Mouse (Mus musculus): ENCODE results near the gene Gng8. TPM values are rescaled to one million over a fixed set of nuclear protein-coding genes. Genes with fewer than 3 reads are reported as not detected.
A peak's percentile ranks its signal among the peaks of the same experiment; 100 is the strongest.

The Gng8 gene
- polyA plus RNA-seq, 1 experiment from 2014 or later = 3.3 TPM

- Histone ChIP-seq H3K4me1 (replicated peaks; ENCODE audit: control insufficient read depth, insufficient read depth, low read length) (peaks cover 18% of the 10 kb centered on the region), H3K9ac (ENCODE audit: low read depth, low read length) (no peak overlapping the region), H3K27ac (ENCODE audit: low read depth, low read length) (no peak overlapping the region), H3K9me3 (ENCODE audit: control insufficient read depth, low read length) (no peaks in the 10 kb centered on the region), H3K4me2 (no peak overlapping the region), H3K27me3 (replicated peaks; ENCODE audit: control insufficient read depth, insufficient read depth, low read length) (peaks cover 12% of the 10 kb centered on the region), H3K36me3 (ENCODE audit: control insufficient read depth, insufficient read depth, low read length) (no peaks in the 10 kb centered on the region), H3K4me3 (ENCODE audit: low read depth, low read length) (no peak overlapping the region)
- no peak for ATAC-seq (replicated peaks; ENCODE audit: low FRiP score)
- 84% methylated on average over 4 of the region's 4 CpGs for WGBS
- DNase-seq (ENCODE audit: low spot score) = no peak
Measured at GRCm38 (mm10) chr7:16873392-16873791, 18.2 kb upstream of the Gng8 start.

GRCm38 (mm10) chr7:16874190-16874589, 17.4 kb upstream of the Gng8 start:
- H3K27ac ChIP-seq (ENCODE audit: low read depth, low read length) = peak overlapping the region; percentile 51
- H3K27me3 ChIP-seq (replicated peaks; ENCODE audit: control insufficient read depth, insufficient read depth, low read length) = peaks cover 12% of the 10 kb centered on the region
- DNase-seq (ENCODE audit: low spot score) (peak; percentile 63), ATAC-seq (replicated peaks; ENCODE audit: low FRiP score) (no peak)
- H3K4me3 ChIP-seq (ENCODE audit: low read depth, low read length) = peak overlapping the region; percentile 41
- H3K9ac ChIP-seq (ENCODE audit: low read depth, low read length) = peak overlapping the region; percentile 34; the same call in 1 of the 2 replicates
- H3K9me3 ChIP-seq (ENCODE audit: control insufficient read depth, low read length) = no peaks in the 10 kb centered on the region
- H3K4me1 ChIP-seq (replicated peaks; ENCODE audit: control insufficient read depth, insufficient read depth, low read length) = peaks cover 18% of the 10 kb centered on the region
- H3K4me2 ChIP-seq = peak overlapping the region; percentile 87
- H3K36me3 ChIP-seq (ENCODE audit: control insufficient read depth, insufficient read depth, low read length) = 0 out of 2 replicates have a peak, but pooled peaks cover 3% of the 10 kb centered on the region
- 4% methylated on average over 17 of the region's 17 CpGs for WGBS

GRCm38 (mm10) chr7:16874756-16875309, 16.8 kb upstream of the Gng8 start:
- WGBS = under 1% methylated on average over 33 of the region's 33 CpGs

GRCm38 (mm10) chr7:16875310-16875325, 16.5 kb upstream of the Gng8 start, which contains the start of gene Dact3:
Gene Dact3, plus strand, starts transcription at chr7:16875317.
- DNase-seq (ENCODE audit: low spot score) = no peak
- Histone ChIP-seq H3K36me3 (ENCODE audit: control insufficient read depth, insufficient read depth, low read length) (0 out of 2 replicates have a peak, but pooled peaks cover 3% of the 10 kb centered on the region), H3K27me3 (replicated peaks; ENCODE audit: control insufficient read depth, insufficient read depth, low read length) (peaks cover 12% of the 10 kb centered on the region), H3K4me2 (peak within 1 kb of the TSS; percentile 98), H3K4me3 (ENCODE audit: low read depth, low read length) (peak within 1 kb of the TSS; percentile 69), H3K27ac (ENCODE audit: low read depth, low read length) (peak within 1 kb of the TSS; percentile 51), H3K9me3 (ENCODE audit: control insufficient read depth, low read length) (no peaks in the 10 kb centered on the region), H3K4me1 (replicated peaks; ENCODE audit: control insufficient read depth, insufficient read depth, low read length) (peaks cover 20% of the 10 kb centered on the region), H3K9ac (ENCODE audit: low read depth, low read length) (peak within 1 kb of the TSS; percentile 71)
- no peak for ATAC-seq (replicated peaks; ENCODE audit: low FRiP score)
- 0% methylated on average over 1 of the region's 1 CpGs for WGBS

More at GRCm38 (mm10) chr7:16874756-16875309, 16.8 kb upstream of the Gng8 start:
- Histone ChIP-seq H3K4me2 (peak overlapping the region; percentile 98), H3K36me3 (ENCODE audit: control insufficient read depth, insufficient read depth, low read length) (0 out of 2 replicates have a peak, but pooled peaks cover 3% of the 10 kb centered on the region), H3K4me3 (ENCODE audit: low read depth, low read length) (peak overlapping the region; percentile 69), H3K9me3 (ENCODE audit: control insufficient read depth, low read length) (no peaks in the 10 kb centered on the region), H3K4me1 (replicated peaks; ENCODE audit: control insufficient read depth, insufficient read depth, low read length) (peaks cover 18% of the 10 kb centered on the region), H3K27ac (ENCODE audit: low read depth, low read length) (peak overlapping the region; percentile 51), H3K9ac (ENCODE audit: low read depth, low read length) (peak overlapping the region; percentile 34; the same call in 1 of the 2 replicates), H3K27me3 (replicated peaks; ENCODE audit: control insufficient read depth, insufficient read depth, low read length) (peaks cover 12% of the 10 kb centered on the region)
- DNase-seq (ENCODE audit: low spot score) (peak; percentile 100), ATAC-seq (replicated peaks; ENCODE audit: low FRiP score) (peak; percentile 98)

- Histone ChIP-seq H3K27ac (ENCODE audit: low read depth, low read length) (peak overlapping the region; percentile 48), H3K9ac (ENCODE audit: low read depth, low read length) (peak overlapping the region; percentile 71), H3K36me3 (ENCODE audit: control insufficient read depth, insufficient read depth, low read length) (0 out of 2 replicates have a peak, but pooled peaks cover 3% of the 10 kb centered on the region), H3K4me2 (peak overlapping the region; percentile 98), H3K4me3 (ENCODE audit: low read depth, low read length) (peak overlapping the region; percentile 69), H3K27me3 (replicated peaks; ENCODE audit: control insufficient read depth, insufficient read depth, low read length) (peaks cover 12% of the 10 kb centered on the region), H3K4me1 (replicated peaks; ENCODE audit: control insufficient read depth, insufficient read depth, low read length) (peaks cover 22% of the 10 kb centered on the region), H3K9me3 (ENCODE audit: control insufficient read depth, low read length) (no peaks in the 10 kb centered on the region)
- no peak for DNase-seq (ENCODE audit: low spot score)
- peak; percentile 44; the same call in 1 of the 2 replicates for ATAC-seq (replicated peaks; ENCODE audit: low FRiP score)
- WGBS = under 1% methylated on average over 40 of the region's 42 CpGs
Measured at GRCm38 (mm10) chr7:16875326-16875725, 16.3 kb upstream of the Gng8 start.

- Histone ChIP-seq H3K27ac (ENCODE audit: low read depth, low read length) (peak overlapping the region; percentile 48), H3K9ac (ENCODE audit: low read depth, low read length) (peak overlapping the region; percentile 71; the same call in 1 of the 2 replicates), H3K9me3 (ENCODE audit: control insufficient read depth, low read length) (no peaks in the 10 kb centered on the region), H3K4me3 (ENCODE audit: low read depth, low read length) (peak overlapping the region; percentile 69), H3K4me2 (peak overlapping the region; percentile 98), H3K36me3 (ENCODE audit: control insufficient read depth, insufficient read depth, low read length) (0 out of 2 replicates have a peak, but pooled peaks cover 3% of the 10 kb centered on the region), H3K27me3 (replicated peaks; ENCODE audit: control insufficient read depth, insufficient read depth, low read length) (peaks cover 12% of the 10 kb centered on the region), H3K4me1 (replicated peaks; ENCODE audit: control insufficient read depth, insufficient read depth, low read length) (peaks cover 26% of the 10 kb centered on the region)
- 14% methylated on average over 11 of the region's 11 CpGs for WGBS
- DNase-seq (ENCODE audit: low spot score) = no peak
- no peak for ATAC-seq (replicated peaks; ENCODE audit: low FRiP score)
Measured at GRCm38 (mm10) chr7:16876006-16876405, 15.6 kb upstream of the Gng8 start.

- H3K27me3 ChIP-seq (replicated peaks; ENCODE audit: control insufficient read depth, insufficient read depth, low read length) = peaks cover 12% of the 10 kb centered on the region
- peak overlapping the region; percentile 69 for H3K4me3 ChIP-seq (ENCODE audit: low read depth, low read length)
- DNase-seq (ENCODE audit: low spot score) (peak; percentile 46), ATAC-seq (replicated peaks; ENCODE audit: low FRiP score) (no peak)
- H3K4me1 ChIP-seq (replicated peaks; ENCODE audit: control insufficient read depth, insufficient read depth, low read length) = peaks cover 26% of the 10 kb centered on the region
- H3K27ac ChIP-seq (ENCODE audit: low read depth, low read length) = peak overlapping the region; percentile 21; the same call in 1 of the 2 replicates
- H3K4me2 ChIP-seq = peak overlapping the region; percentile 98
- no peaks in the 10 kb centered on the region for H3K9me3 ChIP-seq (ENCODE audit: control insufficient read depth, low read length)
- 5% methylated on average over 13 of the region's 13 CpGs for WGBS
- 0 out of 2 replicates have a peak, but pooled peaks cover 3% of the 10 kb centered on the region for H3K36me3 ChIP-seq (ENCODE audit: control insufficient read depth, insufficient read depth, low read length)
- H3K9ac ChIP-seq (ENCODE audit: low read depth, low read length) = 0 out of 2 replicates have a peak overlapping the region, but pooled peaks have one; percentile 21
Measured at GRCm38 (mm10) chr7:16876608-16877007, 15.0 kb upstream of the Gng8 start.

- Histone ChIP-seq H3K9ac (ENCODE audit: low read depth, low read length) (no peak overlapping the region), H3K36me3 (ENCODE audit: control insufficient read depth, insufficient read depth, low read length) (0 out of 2 replicates have a peak, but pooled peaks cover 3% of the 10 kb centered on the region), H3K27me3 (replicated peaks; ENCODE audit: control insufficient read depth, insufficient read depth, low read length) (peaks cover 14% of the 10 kb centered on the region), H3K4me2 (no peak overlapping the region), H3K9me3 (ENCODE audit: control insufficient read depth, low read length) (no peaks in the 10 kb centered on the region), H3K4me3 (ENCODE audit: low read depth, low read length) (no peak overlapping the region), H3K4me1 (replicated peaks; ENCODE audit: control insufficient read depth, insufficient read depth, low read length) (peaks cover 26% of the 10 kb centered on the region), H3K27ac (ENCODE audit: low read depth, low read length) (no peak overlapping the region)
- WGBS = 77% methylated on average over 3 of the region's 3 CpGs
- ATAC-seq (replicated peaks; ENCODE audit: low FRiP score) (no peak), DNase-seq (ENCODE audit: low spot score) (no peak)
Measured at GRCm38 (mm10) chr7:16877717-16878116, 13.9 kb upstream of the Gng8 start.
